ENCODE assay signal across 7 mouse cellular contexts in genomic region chr9:106675480-106675879, GRCm38 (mm10). TPM values are rescaled to one million over a fixed set of nuclear protein-coding genes. Genes with fewer than 3 reads are reported as not detected.
A peak's percentile ranks its signal among the peaks of the same experiment; 100 is the strongest.
DNase-seq lines count a peak whose midpoint lies in the region; ATAC-seq and TF ChIP-seq lines count a peak whose summit lies in the region.

No protein-coding gene starts in this region.

- no peaks in the 10 kb centered on the region for H3K27me3 ChIP-seq in intestine, postnatal 0 days (replicated peaks; ENCODE audit: control insufficient read depth, insufficient read depth, low read length)
- no peaks in the 10 kb centered on the region for H3K27me3 ChIP-seq in midbrain, embryonic 12.5 days

- peak; percentile 35; the same call in 1 of the 2 replicates for ATAC-seq in intestine, postnatal 0 days
- ATAC-seq in midbrain, embryonic 12.5 days (ENCODE audit: low FRiP score, low read depth) = peak; percentile 63; the same call in 1 of the 2 replicates

- no peak overlapping the region for H3K27ac ChIP-seq in intestine, postnatal 0 days (ENCODE audit: low read depth, low read length)
- H3K27ac ChIP-seq in midbrain, embryonic 12.5 days (replicated peaks) = no peak overlapping the region

- no peak overlapping the region for H3K4me2 ChIP-seq in intestine, postnatal 0 days (replicated peaks; ENCODE audit: low read depth)
- H3K4me2 ChIP-seq in midbrain, embryonic 12.5 days (replicated peaks) = no peak overlapping the region

- TF ChIP-seq CTCF in intestine, postnatal 0 days (IDR thresholded peaks at IDR 0.05; ENCODE audit: low read depth) = peak; percentile 98

- no peaks in the 10 kb centered on the region for H3K9me3 ChIP-seq in intestine, postnatal 0 days (ENCODE audit: control insufficient read depth)
- no peaks in the 10 kb centered on the region for H3K9me3 ChIP-seq in midbrain, embryonic 12.5 days

- H3K36me3 ChIP-seq in intestine, postnatal 0 days (ENCODE audit: control insufficient read depth, insufficient read depth) = peaks cover 49% of the 10 kb centered on the region
- peaks cover 14% of the 10 kb centered on the region for H3K36me3 ChIP-seq in midbrain, embryonic 12.5 days

- DNase-seq in adrenal gland, adult 18-20 months (ENCODE audit: low spot score in 2 of 2) = peak; percentile 75 to 84
- DNase-seq in embryo, embryonic 10 days (ENCODE audit: low spot score) = peak; percentile 93
- peak; percentile 70 for DNase-seq in gastrocnemius, postnatal 14 days
- DNase-seq in left cerebral cortex, postnatal 25 days (ENCODE audit: low spot score in 2 of 2) = peak; percentile 87 to 93
- DNase-seq in skeletal muscle tissue, adult 2 months (ENCODE audit: low read depth, low spot score) = peak; percentile 69

- H3K4me3 ChIP-seq in intestine, postnatal 0 days (ENCODE audit: low read depth, low read length) = no peak overlapping the region
- no peak overlapping the region for H3K4me3 ChIP-seq in midbrain, embryonic 12.5 days

- H3K9ac ChIP-seq in intestine, postnatal 0 days (ENCODE audit: low read depth, low read length) = no peak overlapping the region
- no peak overlapping the region for H3K9ac ChIP-seq in midbrain, embryonic 12.5 days (replicated peaks)

- WGBS in intestine, postnatal 0 days = 0% methylated on average over 1 of the region's 1 CpGs
- WGBS in midbrain, embryonic 12.5 days = 0% methylated on average over 1 of the region's 1 CpGs

- no peaks in the 10 kb centered on the region for H3K4me1 ChIP-seq in intestine, postnatal 0 days (replicated peaks; ENCODE audit: control insufficient read depth, insufficient read depth, low read length)
- H3K4me1 ChIP-seq in midbrain, embryonic 12.5 days = no peaks in the 10 kb centered on the region

- intact Hi-C loops in gastrocnemius, postnatal 14 days (cut with DNase I; ENCODE audit: low total_unique reads) = loop anchor here (5.0 kb wide), 1 partner anchor 142 kb away; no protein-coding TSS in a partner anchor
- intact Hi-C loops in left cerebral cortex, postnatal 25 days (cut with DNase I) = loop anchor here (2.0 kb wide), 1 partner anchor 211 kb away; the partner anchor contains the start of gene Rbm15b

RNA-seq across cellular contexts. Expression of gene Tex264, which starts 10.2 kb away (rescaled TPM):
- 100 to 1,000 TPM in 1 of 2 experiments, 10 to 100 TPM in 1; 93.5 to 136 TPM for total RNA-seq in adrenal gland, adult 18-20 months (2021)
- 10 to 100 TPM; 17.3 to 20.6 TPM for total RNA-seq in gastrocnemius, postnatal 14 days (2021)
- polyA plus RNA-seq in intestine, postnatal 0 days (2015; fragmentation: Nextera tagmentation; extraction: Ambion mirVana) = 100 and 109 TPM in 2 replicates
- total RNA-seq in left cerebral cortex, postnatal 25 days (2021) = 100 to 1,000 TPM in 1 of 2 experiments, 10 to 100 TPM in 1; 96.3 to 106 TPM
- 26.3 and 30.3 TPM in 2 replicates for polyA plus RNA-seq in midbrain, embryonic 12.5 days (2016; fragmentation: Nextera tagmentation; extraction: Ambion mirVana)

RNA-seq across cellular contexts. Expression of gene Grm2, which starts 19.6 kb away (rescaled TPM):
- not detected for total RNA-seq in adrenal gland, adult 18-20 months (2021)
- total RNA-seq in gastrocnemius, postnatal 14 days (2021) = not detected
- polyA plus RNA-seq in intestine, postnatal 0 days (2015; fragmentation: Nextera tagmentation; extraction: Ambion mirVana) = not detected in 2 replicates
- 10 to 100 TPM; 54.6 to 56.2 TPM for total RNA-seq in left cerebral cortex, postnatal 25 days (2021)
- 9.6 and 10.0 TPM in 2 replicates for polyA plus RNA-seq in midbrain, embryonic 12.5 days (2016; fragmentation: Nextera tagmentation; extraction: Ambion mirVana)

RNA-seq across cellular contexts. Expression of gene Iqcf6, which starts 49.1 kb away (rescaled TPM):
- not detected for total RNA-seq in adrenal gland, adult 18-20 months (2021)
- not detected for total RNA-seq in gastrocnemius, postnatal 14 days (2021)
- polyA plus RNA-seq in intestine, postnatal 0 days (2015; fragmentation: Nextera tagmentation; extraction: Ambion mirVana) = not detected in 2 replicates
- total RNA-seq in left cerebral cortex, postnatal 25 days (2021) = not detected
- polyA plus RNA-seq in midbrain, embryonic 12.5 days (2016; fragmentation: Nextera tagmentation; extraction: Ambion mirVana) = not detected in 2 replicates

Comparison
In these comparisons a context has a peak if more than half of its experiments do, and no peak if none do; other contexts are left out.
1. RNA of gene Tex264, which starts 10.2 kb away (total RNA-seq): 93.5 to 136 TPM in adrenal gland, adult 18-20 months and 96.3 to 106 TPM in left cerebral cortex, postnatal 25 days; 17.3 to 20.6 TPM in gastrocnemius, postnatal 14 days; every median in the first group is over 4 times any median in the second.
2. RNA of gene Grm2, which starts 19.6 kb away (total RNA-seq): 54.6 to 56.2 TPM in left cerebral cortex, postnatal 25 days; not detected in adrenal gland, adult 18-20 months and not detected in gastrocnemius, postnatal 14 days; every median in the first group is over 10 times any median in the second.
3. Peak in every context shown above with its lines, with median percentiles within 50 percentile points of each other: DNase-seq.